Mouse (Mus musculus) hindbrain, embryonic 14.5 days (tissue): ENCODE results near the gene Ankrd33b. TPM values are rescaled to one million over a fixed set of nuclear protein-coding genes. Genes with fewer than 3 reads are reported as not detected.

Experiments used
- ATAC-seq: fragments of 200-750 bp; cut with Nextera tagmentation; 2 replicates; pipeline ENCODE4 v1.8.0; 2017; ENCODE audit warnings: moderate number of reproducible peaks, mild to moderate bottlenecking, moderate TSS enrichment, moderate library complexity; ENCODE audit not compliant: low FRiP score
- DNase-seq: peaks from one replicate; pipeline ENCODE4 v3.0.0-alpha.2; 2015; ENCODE audit warnings: low spot score
- H3K27ac ChIP-seq: fragments of 300-500 bp; sonication (generic); 2 replicates; pipeline ENCODE4 v1.5.1; 2014; ENCODE audit warnings: mild to moderate bottlenecking, moderate library complexity
- H3K27me3 ChIP-seq: fragments of 300-500 bp; sonication (generic); 2 replicates; pipeline ENCODE4 v1.6.1; 2014; ENCODE audit warnings: mild to moderate bottlenecking, low read length, mixed read lengths; ENCODE audit not compliant: control insufficient read depth, insufficient read depth
- H3K36me3 ChIP-seq: fragments of 300-500 bp; sonication (generic); replicated peaks from 2 replicates; pipeline ENCODE4 v1.6.1; 2014; ENCODE audit not compliant: control insufficient read depth, insufficient read depth
- H3K4me1 ChIP-seq: fragments of 300-500 bp; sonication (generic); replicated peaks from 2 replicates; pipeline ENCODE4 v1.6.1; 2014; ENCODE audit warnings: antibody characterized with exemption, low read length, mixed read lengths; ENCODE audit not compliant: control insufficient read depth, insufficient read depth
- H3K4me2 ChIP-seq: fragments of 300-500 bp; sonication (generic); replicated peaks from 2 replicates; pipeline ENCODE4 v1.6.1; 2014; ENCODE audit warnings: mild to moderate bottlenecking, moderate library complexity
- H3K4me3 ChIP-seq: fragments of 300-500 bp; sonication (generic); replicated peaks from 2 replicates; pipeline ENCODE4 v1.5.1; 2014; ENCODE audit warnings: mild to moderate bottlenecking, low read length
- H3K9ac ChIP-seq: fragments of 300-500 bp; sonication (generic); 2 replicates; pipeline ENCODE4 v1.6.1; 2014
- H3K9me3 ChIP-seq: fragments of 300-500 bp; sonication (generic); 2 replicates; pipeline ENCODE4 v1.6.1; 2016; ENCODE audit warnings: low read length; ENCODE audit not compliant: control insufficient read depth
- WGBS: fragments of 180-500 bp; shearing (Covaris S2); extraction: QIAGEN DNeasy Blood & Tissue Kit; methylation state at CpG from one replicate; pipeline ENCODE4 v1.1.7; 2014; 5-methylcytosine and 5-hydroxymethylcytosine counted together
- polyA plus RNA-seq: library from polyadenylated mRNA; unstranded; fragments of >200 nt; fragmentation: Nextera tagmentation; extraction: Ambion mirVana; gene quantifications from 2 replicates; pipeline ENCODE4 v1.2.1, GENCODE M21; 2014

Ankrd33b gene
- polyA plus RNA-seq, 1 experiment from 2014 or later = 1.3 TPM

- DNase-seq = peak; percentile 28
- Histone ChIP-seq H3K9me3 (no peaks in the 10 kb centered on the region), H3K9ac (no peak overlapping the region), H3K4me3 (no peak overlapping the region), H3K27me3 (no peaks in the 10 kb centered on the region), H3K4me1 (0 out of 2 replicates have a peak, but pooled peaks cover 5% of the 10 kb centered on the region), H3K4me2 (no peak overlapping the region), H3K27ac (0 out of 2 replicates have a peak overlapping the region, but pooled peaks have one; percentile 2), H3K36me3 (no peaks in the 10 kb centered on the region)
- peak; percentile 45; the same call in 1 of the 2 replicates for ATAC-seq
- 41% methylated on average over 12 of the region's 12 CpGs for WGBS
Observed at GRCm38 (mm10) chr15:31402200-31402892, 34.8 kb upstream of the Ankrd33b start.

GRCm38 (mm10) chr15:31400974-31401373 is 33.4 kb upstream of the Ankrd33b start:
- Histone ChIP-seq H3K4me1 (0 out of 2 replicates have a peak, but pooled peaks cover 5% of the 10 kb centered on the region), H3K36me3 (no peaks in the 10 kb centered on the region), H3K4me3 (no peak overlapping the region), H3K9ac (no peak overlapping the region), H3K27ac (no peak overlapping the region), H3K27me3 (no peaks in the 10 kb centered on the region), H3K9me3 (no peaks in the 10 kb centered on the region), H3K4me2 (no peak overlapping the region)
- 24% methylated on average over 3 of the region's 3 CpGs for WGBS
- ATAC-seq (no peak), DNase-seq (no peak)

GRCm38 (mm10) chr15:31398769-31399168 is 31.2 kb upstream of the Ankrd33b start:
- no peaks in the 10 kb centered on the region for H3K9me3 ChIP-seq
- H3K36me3 ChIP-seq = no peaks in the 10 kb centered on the region
- no peak overlapping the region for H3K27ac ChIP-seq
- no peak for ATAC-seq
- H3K4me1 ChIP-seq = 0 out of 2 replicates have a peak, but pooled peaks cover 5% of the 10 kb centered on the region
- DNase-seq = no peak
- H3K4me2 ChIP-seq = no peak overlapping the region
- WGBS = 93% methylated on average over 13 of the region's 13 CpGs
- no peaks in the 10 kb centered on the region for H3K27me3 ChIP-seq
- no peak overlapping the region for H3K9ac ChIP-seq
- no peak overlapping the region for H3K4me3 ChIP-seq

GRCm38 (mm10) chr15:31397379-31397778 is 29.9 kb upstream of the Ankrd33b start:
- H3K4me2 ChIP-seq = no peak overlapping the region
- no peak overlapping the region for H3K4me3 ChIP-seq
- no peak overlapping the region for H3K9ac ChIP-seq
- no peaks in the 10 kb centered on the region for H3K4me1 ChIP-seq
- ATAC-seq (no peak), DNase-seq (no peak)
- H3K9me3 ChIP-seq = no peaks in the 10 kb centered on the region
- H3K27me3 ChIP-seq = no peaks in the 10 kb centered on the region
- no peaks in the 10 kb centered on the region for H3K36me3 ChIP-seq
- no peak overlapping the region for H3K27ac ChIP-seq
- 81% methylated on average over 3 of the region's 3 CpGs for WGBS

GRCm38 (mm10) chr15:31396755-31397154 is 29.2 kb upstream of the Ankrd33b start:
- no peak overlapping the region for H3K4me2 ChIP-seq
- no peaks in the 10 kb centered on the region for H3K9me3 ChIP-seq
- no peaks in the 10 kb centered on the region for H3K4me1 ChIP-seq
- no peak overlapping the region for H3K27ac ChIP-seq
- 79% methylated on average over 5 of the region's 5 CpGs for WGBS
- DNase-seq (no peak), ATAC-seq (no peak)
- no peak overlapping the region for H3K4me3 ChIP-seq
- no peaks in the 10 kb centered on the region for H3K36me3 ChIP-seq
- no peaks in the 10 kb centered on the region for H3K27me3 ChIP-seq
- no peak overlapping the region for H3K9ac ChIP-seq

GRCm38 (mm10) chr15:31395986-31396385 is 28.5 kb upstream of the Ankrd33b start:
- ATAC-seq (no peak), DNase-seq (no peak)
- Histone ChIP-seq H3K9ac (no peak overlapping the region), H3K4me2 (no peak overlapping the region), H3K9me3 (no peaks in the 10 kb centered on the region), H3K27ac (no peak overlapping the region), H3K27me3 (no peaks in the 10 kb centered on the region), H3K4me3 (no peak overlapping the region), H3K36me3 (no peaks in the 10 kb centered on the region), H3K4me1 (no peaks in the 10 kb centered on the region)
- WGBS = 83% methylated on average over 4 of the region's 4 CpGs

GRCm38 (mm10) chr15:31393402-31393801 is 25.9 kb upstream of the Ankrd33b start:
- 87% methylated on average over 6 of the region's 6 CpGs for WGBS
- no peak for DNase-seq
- ATAC-seq = no peak
- Histone ChIP-seq H3K27ac (no peak overlapping the region), H3K27me3 (no peaks in the 10 kb centered on the region), H3K4me1 (no peaks in the 10 kb centered on the region), H3K9ac (no peak overlapping the region), H3K4me3 (no peak overlapping the region), H3K9me3 (no peaks in the 10 kb centered on the region), H3K36me3 (no peaks in the 10 kb centered on the region), H3K4me2 (no peak overlapping the region)

- Histone ChIP-seq H3K9ac (no peak overlapping the region), H3K27ac (no peak overlapping the region), H3K4me1 (no peaks in the 10 kb centered on the region), H3K36me3 (no peaks in the 10 kb centered on the region), H3K9me3 (no peaks in the 10 kb centered on the region), H3K4me2 (no peak overlapping the region), H3K27me3 (no peaks in the 10 kb centered on the region), H3K4me3 (no peak overlapping the region)
- 77% methylated on average over 7 of the region's 7 CpGs for WGBS
- no peak for DNase-seq
- no peak for ATAC-seq
Observed at GRCm38 (mm10) chr15:31392705-31393104, 25.2 kb upstream of the Ankrd33b start.

- no peak for ATAC-seq
- Histone ChIP-seq H3K9me3 (peaks cover 5% of the 10 kb centered on the region; the same call in 1 of the 2 replicates), H3K4me1 (no peaks in the 10 kb centered on the region), H3K4me3 (no peak overlapping the region), H3K9ac (no peak overlapping the region), H3K27ac (no peak overlapping the region), H3K4me2 (no peak overlapping the region), H3K27me3 (no peaks in the 10 kb centered on the region), H3K36me3 (no peaks in the 10 kb centered on the region)
- 88% methylated on average over 4 of the region's 4 CpGs for WGBS
- no peak for DNase-seq
Observed at GRCm38 (mm10) chr15:31392135-31392534, 24.6 kb upstream of the Ankrd33b start.
